Mouse (Mus musculus): ENCODE measurements around the gene Wdr24. TPM values are rescaled to one million over a fixed set of nuclear protein-coding genes. Genes with fewer than 3 reads are reported as not detected.

Gene Wdr24
- total and polyA plus RNA-seq, 2 experiments from 2014 or later: 22.6 to 39.7 TPM

DNA sequence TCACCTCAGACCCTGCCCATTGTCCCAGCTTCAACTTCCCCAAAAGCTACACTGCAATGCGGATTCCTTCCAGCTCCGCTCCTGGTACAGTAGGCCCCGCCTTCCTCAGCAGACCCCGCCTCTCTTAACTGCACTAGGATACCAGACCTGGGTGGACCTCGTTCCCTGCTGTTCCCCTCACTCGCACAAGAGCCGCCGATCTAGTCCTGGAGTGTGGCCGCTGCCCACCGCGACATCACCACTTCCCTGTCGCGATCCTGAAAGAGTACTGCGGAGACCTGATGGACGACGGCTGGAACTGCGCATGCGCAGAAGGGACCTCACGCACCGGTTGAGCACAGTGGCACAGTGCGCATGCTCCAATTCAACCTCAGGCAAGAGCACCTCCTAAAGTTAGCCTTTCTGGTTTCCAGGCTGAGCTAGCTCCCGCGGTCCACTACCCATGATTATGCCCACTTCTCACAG, 38.1 kb upstream of the Wdr24 start, which contains the start of gene Haghl:
Haghl (minus strand) TSS at position 393 of the 465 bp plus-strand sequence.
- H3K4me2 ChIP-seq (ENCODE audit: low read depth, low read length): peak within 1 kb of the TSS; percentile 91
- peaks cover 25% of the 10 kb centered on the region for H3K36me3 ChIP-seq (ENCODE audit: insufficient read depth, low read length)
- peak within 1 kb of the TSS; percentile 78 for H3K9ac ChIP-seq (replicated peaks; ENCODE audit: low read length)
- peak within 1 kb of the TSS; percentile 71 for H3K4me3 ChIP-seq (ENCODE audit: low read length)
- H3K27me3 ChIP-seq (ENCODE audit: insufficient read depth, low read length): no peaks in the 10 kb centered on the region
- peak; percentile 8; the same call in 1 of the 2 replicates for TF ChIP-seq CTCF (IDR thresholded peaks at IDR 0.05; ENCODE audit: low read depth)
- DNase-seq (ENCODE audit: low spot score): peak; percentile 99
- peak; percentile 87 for ATAC-seq
- H3K4me1 ChIP-seq (ENCODE audit: insufficient read depth, low read length): peaks cover 9% of the 10 kb centered on the region
- WGBS: under 1% methylated on average over 23 of the region's 23 CpGs
- no peaks in the 10 kb centered on the region for H3K9me3 ChIP-seq (ENCODE audit: low read length)
- peak within 1 kb of the TSS; percentile 87 for H3K27ac ChIP-seq

DNA sequence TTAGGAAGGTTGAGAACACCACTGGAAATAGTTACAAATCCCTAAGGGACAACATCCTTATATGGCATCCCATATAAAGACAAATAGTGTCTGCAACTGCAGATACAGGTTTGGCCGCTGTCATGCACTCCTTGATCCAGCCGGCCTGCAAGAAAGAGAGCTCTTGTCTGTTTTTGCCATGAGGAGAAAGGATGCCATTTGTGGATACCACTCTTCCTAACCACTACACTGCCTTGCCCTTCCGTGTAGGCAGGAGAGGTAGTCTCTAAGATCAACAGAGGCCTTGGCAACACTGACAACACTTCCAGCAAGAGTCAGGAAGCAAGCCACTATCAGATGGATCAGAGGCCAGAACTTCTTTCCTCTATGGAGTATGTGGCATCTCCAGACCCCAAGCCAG, 37.1 kb upstream of the Wdr24 start, which contains the start of gene Ccdc78:
Ccdc78 (plus strand) TSS at position 301 of the 400 bp plus-strand sequence.
- 83% methylated on average over 3 of the region's 3 CpGs for WGBS

DNA sequence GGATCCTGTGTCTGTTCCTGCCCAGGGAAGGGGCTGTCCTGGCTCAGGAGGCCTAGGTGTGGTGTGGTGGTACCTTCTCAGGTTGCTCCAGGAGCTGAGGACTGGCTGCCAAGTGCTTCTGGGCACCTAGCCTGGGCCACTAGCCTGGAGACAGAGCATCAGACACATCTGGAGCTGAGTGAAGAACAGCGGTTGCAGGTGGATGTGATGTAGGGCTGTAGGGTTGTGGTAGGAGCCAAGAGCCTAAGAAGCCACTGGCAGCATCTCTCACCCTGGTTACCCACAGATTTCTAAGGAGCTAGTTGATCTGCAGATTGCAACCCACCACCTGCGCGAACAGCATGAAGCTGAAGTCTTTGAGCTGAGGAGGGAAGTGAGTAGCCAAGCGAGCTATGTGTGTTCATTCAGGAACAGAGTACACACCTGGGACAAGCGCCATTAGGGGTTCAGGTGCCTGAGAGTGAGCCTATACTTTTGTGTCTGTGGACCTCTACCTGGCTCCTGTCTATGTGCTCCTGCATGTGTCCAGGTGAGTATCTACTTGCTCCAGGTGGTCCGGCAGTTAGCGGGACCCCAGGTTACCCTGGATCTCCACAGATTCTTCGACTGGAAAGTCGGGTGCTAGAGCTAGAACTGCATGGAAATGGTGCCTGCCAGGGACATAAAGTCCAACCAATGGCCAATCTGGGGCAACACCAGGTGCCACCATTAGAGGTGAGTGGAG, 36.5 kb upstream of the Wdr24 start:
- Histone ChIP-seq H3K9me3 (ENCODE audit: low read length) (no peaks in the 10 kb centered on the region), H3K4me1 (ENCODE audit: insufficient read depth, low read length) (peaks cover 9% of the 10 kb centered on the region), H3K27me3 (ENCODE audit: insufficient read depth, low read length) (no peaks in the 10 kb centered on the region), H3K36me3 (ENCODE audit: insufficient read depth, low read length) (peaks cover 18% of the 10 kb centered on the region), H3K9ac (replicated peaks; ENCODE audit: low read length) (no peak overlapping the region), H3K4me2 (ENCODE audit: low read depth, low read length) (no peak overlapping the region), H3K27ac (no peak overlapping the region), H3K4me3 (ENCODE audit: low read length) (no peak overlapping the region)
- WGBS: 94% methylated on average over 9 of the region's 9 CpGs
- no peak for TF ChIP-seq CTCF (IDR thresholded peaks at IDR 0.05; ENCODE audit: low read depth)
- DNase-seq (ENCODE audit: low spot score) (no peak), ATAC-seq (no peak)

More for the DNA sequence above, 37.1 kb upstream of the Wdr24 start, which contains the start of gene Ccdc78:
- peak within 1 kb of the TSS; percentile 87 for H3K27ac ChIP-seq
- DNase-seq (ENCODE audit: low spot score) (no peak), ATAC-seq (no peak)
- peak within 1 kb of the TSS; percentile 71 for H3K4me3 ChIP-seq (ENCODE audit: low read length)
- peak within 1 kb of the TSS; percentile 91 for H3K4me2 ChIP-seq (ENCODE audit: low read depth, low read length)
- TF ChIP-seq CTCF (IDR thresholded peaks at IDR 0.05; ENCODE audit: low read depth): no peak
- peaks cover 9% of the 10 kb centered on the region for H3K4me1 ChIP-seq (ENCODE audit: insufficient read depth, low read length)
- H3K36me3 ChIP-seq (ENCODE audit: insufficient read depth, low read length): peaks cover 25% of the 10 kb centered on the region
- no peaks in the 10 kb centered on the region for H3K9me3 ChIP-seq (ENCODE audit: low read length)
- peak within 1 kb of the TSS; percentile 78 for H3K9ac ChIP-seq (replicated peaks; ENCODE audit: low read length)
- no peaks in the 10 kb centered on the region for H3K27me3 ChIP-seq (ENCODE audit: insufficient read depth, low read length)

DNA sequence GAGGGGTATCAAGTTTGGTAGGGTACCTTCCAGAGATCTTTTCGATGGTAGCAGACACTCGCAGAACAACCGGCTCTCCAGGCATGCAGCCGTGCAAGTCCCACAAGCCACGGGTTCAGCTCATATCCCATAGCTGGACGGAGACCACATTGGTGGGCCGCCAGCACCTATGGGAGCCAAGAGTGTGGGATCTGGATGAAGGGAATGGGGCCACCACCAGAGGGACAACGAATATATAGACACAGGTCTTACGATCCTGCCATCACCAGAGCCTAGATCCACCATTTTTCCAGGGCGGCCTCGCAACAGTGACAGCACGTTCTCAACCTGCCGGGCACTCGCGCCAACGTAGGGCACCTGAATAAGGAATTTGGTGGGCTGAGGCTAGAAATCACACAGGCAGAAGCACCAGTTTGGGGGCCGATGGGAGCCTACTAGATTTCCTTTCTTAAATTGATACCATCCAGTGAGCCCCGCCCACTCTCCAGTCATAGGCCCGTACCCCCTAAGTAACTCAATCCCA, 32.0 kb upstream of the Wdr24 start:
- ATAC-seq (peak; percentile 3; the same call in 1 of the 2 replicates), DNase-seq (ENCODE audit: low spot score) (peak; percentile 51)
- H3K27ac ChIP-seq: peak overlapping the region; percentile 94
- H3K36me3 ChIP-seq (ENCODE audit: insufficient read depth, low read length): peaks cover 4% of the 10 kb centered on the region
- peaks cover 10% of the 10 kb centered on the region; the same call in 1 of the 2 replicates for H3K4me1 ChIP-seq (ENCODE audit: insufficient read depth, low read length)
- peak overlapping the region; percentile 95 for H3K4me2 ChIP-seq (ENCODE audit: low read depth, low read length)
- TF ChIP-seq CTCF (IDR thresholded peaks at IDR 0.05; ENCODE audit: low read depth): peak; percentile 40
- peak overlapping the region; percentile 66 for H3K4me3 ChIP-seq (ENCODE audit: low read length)
- no peaks in the 10 kb centered on the region for H3K27me3 ChIP-seq (ENCODE audit: insufficient read depth, low read length)
- H3K9me3 ChIP-seq (ENCODE audit: low read length): no peaks in the 10 kb centered on the region
- 22% methylated on average over 19 of the region's 19 CpGs for WGBS
- peak overlapping the region; percentile 67 for H3K9ac ChIP-seq (replicated peaks; ENCODE audit: low read length)

DNA sequence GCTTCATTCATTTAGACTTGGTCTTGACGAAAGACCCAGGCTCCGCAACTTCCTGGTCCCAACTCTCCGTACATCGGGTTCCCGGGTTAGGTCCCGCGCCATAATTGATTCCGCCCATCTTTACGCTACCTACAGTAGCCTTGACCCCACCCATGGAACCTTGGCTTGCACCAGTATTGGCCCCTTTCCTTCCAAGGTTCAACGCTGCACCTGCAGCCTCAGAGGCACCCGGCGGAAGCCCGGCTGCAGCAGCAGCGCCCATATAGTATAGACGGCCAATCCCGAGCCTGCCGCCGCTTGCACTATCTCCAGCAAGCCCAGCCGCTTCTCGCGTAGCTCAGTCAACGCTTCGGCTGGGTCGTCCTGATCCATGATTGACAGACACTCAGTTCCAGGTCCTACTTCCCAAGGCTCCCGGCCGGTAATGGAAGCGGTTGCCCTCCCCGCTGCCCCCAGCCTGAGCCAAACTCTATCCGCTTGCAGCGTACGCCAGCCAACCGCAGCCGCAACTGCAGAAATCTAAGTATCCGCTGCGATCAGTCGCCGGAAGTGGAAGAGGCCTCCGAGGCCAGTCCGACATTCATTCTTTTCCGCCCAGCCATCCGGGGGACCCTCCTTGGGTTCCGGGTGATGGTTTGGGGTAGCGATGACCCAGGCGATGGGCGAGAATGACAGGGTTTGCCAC, 31.4 kb upstream of the Wdr24 start:
- Histone ChIP-seq H3K36me3 (ENCODE audit: insufficient read depth, low read length) (peaks cover 4% of the 10 kb centered on the region), H3K4me1 (ENCODE audit: insufficient read depth, low read length) (peaks cover 15% of the 10 kb centered on the region; the same call in 1 of the 2 replicates), H3K9me3 (ENCODE audit: low read length) (no peaks in the 10 kb centered on the region), H3K9ac (replicated peaks; ENCODE audit: low read length) (peak overlapping the region; percentile 67), H3K27me3 (ENCODE audit: insufficient read depth, low read length) (no peaks in the 10 kb centered on the region), H3K4me3 (ENCODE audit: low read length) (peak overlapping the region; percentile 66), H3K4me2 (ENCODE audit: low read depth, low read length) (peak overlapping the region; percentile 95), H3K27ac (peak overlapping the region; percentile 94)
- peak; percentile 91 for DNase-seq (ENCODE audit: low spot score)
- no peak for TF ChIP-seq CTCF (IDR thresholded peaks at IDR 0.05; ENCODE audit: low read depth)
- WGBS: under 1% methylated on average over 45 of the region's 45 CpGs
- ATAC-seq: peak; percentile 62

DNA sequence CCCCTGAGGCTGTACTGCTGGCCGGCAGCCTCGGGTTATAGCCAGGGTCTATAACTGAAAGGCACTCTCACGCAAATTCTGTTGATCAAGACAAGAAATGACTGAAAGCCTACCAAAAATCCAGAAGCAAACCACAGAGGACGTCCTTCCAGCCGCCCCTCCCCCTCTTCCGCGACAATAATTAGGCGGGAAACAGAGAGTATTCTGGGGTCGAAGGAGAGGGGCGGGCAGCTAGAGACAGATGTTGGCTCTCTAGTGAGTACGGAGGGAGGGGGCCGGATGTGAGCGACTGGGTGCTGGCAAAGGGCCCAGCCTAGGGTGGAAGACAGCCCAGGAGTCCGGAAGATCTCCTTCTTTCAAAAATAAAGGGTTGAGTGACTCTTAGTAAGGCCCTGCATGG, 30.8 kb upstream of the Wdr24 start, which contains the start of gene Fam173a:
Fam173a (minus strand) TSS at position 287 of the 400 bp plus-strand sequence.
- H3K27me3 ChIP-seq (ENCODE audit: insufficient read depth, low read length): no peaks in the 10 kb centered on the region
- DNase-seq (ENCODE audit: low spot score): peak; percentile 84
- peak; percentile 69 for ATAC-seq
- H3K4me3 ChIP-seq (ENCODE audit: low read length): peak within 1 kb of the TSS; percentile 66
- H3K9me3 ChIP-seq (ENCODE audit: low read length): no peaks in the 10 kb centered on the region
- peak within 1 kb of the TSS; percentile 94 for H3K27ac ChIP-seq
- whole genome bisulfite sequencing: 1% methylated on average over 14 of the region's 14 CpGs
- peaks cover 19% of the 10 kb centered on the region; the same call in 1 of the 2 replicates for H3K4me1 ChIP-seq (ENCODE audit: insufficient read depth, low read length)
- TF ChIP-seq CTCF (IDR thresholded peaks at IDR 0.05; ENCODE audit: low read depth): no peak
- H3K4me2 ChIP-seq (ENCODE audit: low read depth, low read length): peak within 1 kb of the TSS; percentile 95
- H3K36me3 ChIP-seq (ENCODE audit: insufficient read depth, low read length): peaks cover 4% of the 10 kb centered on the region
- H3K9ac ChIP-seq (replicated peaks; ENCODE audit: low read length): peak within 1 kb of the TSS; percentile 67
